Mouse (Mus musculus): Measurements from ENCODE around the gene Hhipl2.

- no peak for TF ChIP-seq GATA1 (IDR thresholded peaks at IDR 0.05; ENCODE audit: borderline replicate concordance, low read length)
- no peak for TF ChIP-seq FLI1 (IDR thresholded peaks at IDR 0.05; ENCODE audit: low read length)
Measured at GRCm38 (mm10) chr1:183442015-183442774, 24.2 kb downstream of the Hhipl2 start.
